ENCODE assay signal across 15 mouse cellular contexts in the genomic region with DNA sequence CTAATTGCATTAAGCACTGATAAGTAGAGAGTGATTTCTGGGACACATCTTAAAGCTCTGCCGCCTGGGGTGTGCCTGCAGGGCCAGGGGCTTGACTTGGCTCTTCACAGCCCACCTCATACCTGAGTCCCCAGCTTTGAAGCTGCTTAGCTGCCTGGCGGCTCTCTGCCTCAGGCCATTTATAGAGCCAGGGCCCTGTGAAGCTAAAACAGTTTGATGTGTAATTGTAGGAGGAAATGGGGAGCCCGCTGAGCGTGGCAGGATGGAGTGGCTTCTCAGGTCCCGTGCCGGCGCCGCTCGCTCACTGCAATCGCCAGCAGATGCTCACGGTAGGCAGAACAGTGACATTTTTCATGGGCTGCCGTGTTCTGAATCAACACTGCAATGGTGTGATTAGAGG.
DNase-seq lines count a peak whose midpoint lies in the region; ATAC-seq and TF ChIP-seq lines count a peak whose summit lies in the region.
"Had no signal": no experiment of that assay in that cellular context is flagged by ENCODE, and none has a peak within 500 bp of the region (broad histone marks: within the 10 kb centered on the region; RNA-seq: fewer than 3 reads in every experiment).

No protein-coding gene starts in this region.

- H3K9ac ChIP-seq in heart, embryonic 12.5 days: no peak overlapping the region
- 0 out of 2 replicates have a peak overlapping the region, but pooled peaks have one; percentile 17 for H3K9ac ChIP-seq in midbrain, embryonic 13.5 days (replicated peaks)
- H3K9ac ChIP-seq: embryonic facial prominence, embryonic 13.5 days; liver, embryonic 13.5 days had no signal

- TF ChIP-seq CTCF in cerebellum, adult 2 months (IDR thresholded peaks at IDR 0.05; ENCODE audit: borderline replicate concordance, insufficient read depth, low read depth, low read length): no peak

- H3K36me3 ChIP-seq in heart, embryonic 12.5 days: no peaks in the 10 kb centered on the region
- H3K36me3 ChIP-seq in midbrain, embryonic 13.5 days: no peaks in the 10 kb centered on the region
- H3K36me3 ChIP-seq: embryonic facial prominence, embryonic 13.5 days; liver, embryonic 13.5 days had no signal

- no peak overlapping the region for H3K4me3 ChIP-seq in cerebellum, adult 2 months (replicated peaks; ENCODE audit: insufficient read depth, low read depth, low read length)
- H3K4me3 ChIP-seq in heart, embryonic 12.5 days: no peak overlapping the region
- no peak overlapping the region for H3K4me3 ChIP-seq in midbrain, embryonic 13.5 days (replicated peaks)
- H3K4me3 ChIP-seq: embryonic facial prominence, embryonic 13.5 days; heart, adult 2 months; liver, embryonic 13.5 days; myocyte had no signal

- peaks cover 8% of the 10 kb centered on the region for H3K9me3 ChIP-seq in heart, embryonic 12.5 days (replicated peaks)
- H3K9me3 ChIP-seq in midbrain, embryonic 13.5 days: no peaks in the 10 kb centered on the region
- H3K9me3 ChIP-seq: embryonic facial prominence, embryonic 13.5 days; liver, embryonic 13.5 days had no signal

- no peak for TF ChIP-seq POLR2A in cerebellum, adult 2 months (IDR thresholded peaks at IDR 0.05; ENCODE audit: borderline replicate concordance, insufficient read depth, low read length)

- H3K27me3 ChIP-seq in cerebellum, adult 2 months (ENCODE audit: control insufficient read depth, insufficient read depth, low read length): no peaks in the 10 kb centered on the region
- peaks cover 29% of the 10 kb centered on the region for H3K27me3 ChIP-seq in heart, embryonic 12.5 days (replicated peaks)
- H3K27me3 ChIP-seq in midbrain, embryonic 13.5 days: peaks cover 3% of the 10 kb centered on the region; the same call in 1 of the 2 replicates
- H3K27me3 ChIP-seq: liver, embryonic 13.5 days had no signal

- no peaks in the 10 kb centered on the region; the same call in 1 of the 2 replicates for H3K4me1 ChIP-seq in cerebellum, adult 2 months (ENCODE audit: control insufficient read depth, insufficient read depth, low read length)
- H3K4me1 ChIP-seq in heart, embryonic 12.5 days (replicated peaks): peaks cover 8% of the 10 kb centered on the region
- peaks cover 35% of the 10 kb centered on the region for H3K4me1 ChIP-seq in midbrain, embryonic 13.5 days (replicated peaks)
- H3K4me1 ChIP-seq: liver, embryonic 13.5 days had no signal

- no peak overlapping the region for H3K27ac ChIP-seq in cerebellum, adult 2 months (ENCODE audit: insufficient read depth, low read length)
- no peak overlapping the region for H3K27ac ChIP-seq in heart, embryonic 12.5 days (ENCODE audit: poor library complexity, severe bottlenecking)
- 0 out of 2 replicates have a peak overlapping the region, but pooled peaks have one; percentile 30 for H3K27ac ChIP-seq in midbrain, embryonic 13.5 days
- H3K27ac ChIP-seq: embryonic facial prominence, embryonic 13.5 days; heart, adult 2 months; liver, embryonic 13.5 days had no signal

- ATAC-seq in heart, embryonic 12.5 days (ENCODE audit: insufficient number of reproducible peaks, low FRiP score): no peak
- peak; percentile 54 for ATAC-seq in midbrain, embryonic 13.5 days

- H3K4me2 ChIP-seq in heart, embryonic 12.5 days: peak overlapping the region; percentile 44
- no peak overlapping the region for H3K4me2 ChIP-seq in midbrain, embryonic 13.5 days (replicated peaks)
- H3K4me2 ChIP-seq: embryonic facial prominence, embryonic 13.5 days; liver, embryonic 13.5 days had no signal

- DNase-seq in cerebellum, adult 2 months: peak; percentile 18 to 19
- DNase-seq in cerebellum, postnatal 4 days (ENCODE audit: low spot score in 2 of 2): no peak
- no peak for DNase-seq in heart, postnatal 4 days
- DNase-seq in brain, adult 2 months (ENCODE audit: low read depth, low spot score): peak; percentile 36
- no peak for DNase-seq in urinary bladder, postnatal 14 days (ENCODE audit: low spot score)
- no peak for DNase-seq in right cerebral cortex, postnatal 25 days
- DNase-seq: heart, adult 2 months; liver, embryonic 13.5 days; lung, postnatal 14 days; right cerebral cortex, postnatal 14 days; thymus, postnatal 25 days had no signal

- 50% methylated on average over 12 of the region's 12 CpGs for WGBS in cerebellum, adult 2 months
- 2% methylated on average over 12 of the region's 12 CpGs for WGBS in heart, embryonic 12.5 days
- WGBS in midbrain, embryonic 13.5 days: 32% methylated on average over 12 of the region's 12 CpGs

Comparison
In these comparisons a context has a peak if more than half of its experiments do, and no peak if none do; other contexts are left out.
1. DNase-seq: peak in cerebellum, adult 2 months (2 of 2) and brain, adult 2 months (single experiment); none in cerebellum, postnatal 4 days (0 of 2), heart, postnatal 4 days (single experiment), urinary bladder, postnatal 14 days (single experiment) and right cerebral cortex, postnatal 25 days (single experiment).